Mouse (Mus musculus): Measurements from ENCODE around the gene Nipal3.

DNA sequence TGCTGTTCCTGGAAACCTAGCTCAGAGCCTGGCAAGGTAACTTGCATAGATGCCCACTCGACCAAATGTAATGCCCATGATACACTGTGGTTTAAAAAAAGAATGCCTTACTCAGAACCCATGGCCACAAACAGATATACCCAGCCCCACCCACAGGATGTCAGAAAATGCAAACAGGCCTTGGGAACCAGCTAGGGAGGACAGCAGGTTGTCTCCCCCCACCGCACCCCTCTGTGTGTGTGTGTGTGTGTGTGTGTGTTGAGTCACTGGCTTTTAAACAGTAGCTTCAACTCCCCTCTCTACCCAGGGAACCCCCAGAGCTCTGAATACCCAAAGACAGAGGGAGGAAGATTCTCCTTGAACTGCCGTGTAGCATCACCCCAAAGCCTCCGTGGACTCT lies 1.6 kb downstream of the Nipal3 start:
- TF ChIP-seq TAL1 (conservative IDR thresholded peaks at IDR 0.05; ENCODE audit: low read depth, low read length), result no peak
- TF ChIP-seq CTCF (IDR thresholded peaks at IDR 0.05; ENCODE audit: low read depth, low read length), result no peak
